ENCODE assay signal across 8 mouse cellular contexts in genomic region chr17:48425823-48426612, GRCm38 (mm10). TPM values are rescaled to one million over a fixed set of nuclear protein-coding genes. Genes with fewer than 3 reads are reported as not detected.
DNase-seq lines count a peak whose midpoint lies in the region; ATAC-seq and TF ChIP-seq lines count a peak whose summit lies in the region.
"Had no signal": no experiment of that assay in that cellular context is flagged by ENCODE, and none has a peak within 500 bp of the region (broad histone marks: within the 10 kb centered on the region; RNA-seq: fewer than 3 reads in every experiment).

No protein-coding gene starts in this region.

- TF ChIP-seq CTCF in MEL (IDR thresholded peaks at IDR 0.05 in 2 of 3, conservative IDR thresholded peaks at IDR 0.05 in 1 of 3; ENCODE audit: control insufficient read depth in 1 of 3, insufficient read depth in 1 of 3, low read depth in 2 of 3, low read length in 3 of 3, poor library complexity in 1 of 3, severe bottlenecking in 1 of 3), result no peak

- no peak for TF ChIP-seq POLR2A in MEL (IDR thresholded peaks at IDR 0.05; ENCODE audit: control insufficient read depth in 1 of 2, insufficient read depth in 1 of 2, low read depth in 1 of 2, low read length in 2 of 2, poor library complexity in 1 of 2)

- DNase-seq in MEL (ENCODE audit: low read depth, low spot score), result peak; percentile 92
- DNase-seq in forebrain, embryonic 14.5 days (ENCODE audit: low spot score), result peak; percentile 24
- DNase-seq in liver, embryonic 11.5 days (ENCODE audit: low spot score), result no peak
- peak; percentile 28 to 44 for DNase-seq in spleen, postnatal 14 days (ENCODE audit: low spot score in 2 of 2)
- DNase-seq in frontal cortex, adult 2 months (ENCODE audit: extremely low spot score in 1 of 2, low spot score in 1 of 2), result no peak
- no peak for DNase-seq in gastrocnemius, postnatal 10 days

- peak; percentile 87 to 90 for TF ChIP-seq EP300 in MEL (IDR thresholded peaks at IDR 0.05; ENCODE audit: low read depth in 1 of 2, low read length in 2 of 2)

- H3K27ac ChIP-seq in MEL (ENCODE audit: control insufficient read depth, low read depth, low read length), result peak overlapping the region; percentile 67
- no peak overlapping the region for H3K27ac ChIP-seq in forebrain, embryonic 14.5 days (ENCODE audit: low read depth, low read length)
- H3K27ac ChIP-seq in liver, embryonic 11.5 days (ENCODE audit: low read depth, low read length), result no peak overlapping the region
- H3K27ac ChIP-seq in kidney, embryonic 16.5 days (ENCODE audit: low read length), result no peak overlapping the region

- no peaks in the 10 kb centered on the region for H3K9me3 ChIP-seq in MEL (replicated peaks; ENCODE audit: insufficient read depth, low read length)
- no peaks in the 10 kb centered on the region for H3K9me3 ChIP-seq in forebrain, embryonic 14.5 days (replicated peaks; ENCODE audit: control insufficient read depth, low read length)
- H3K9me3 ChIP-seq in liver, embryonic 11.5 days (ENCODE audit: control insufficient read depth, low read length), result no peaks in the 10 kb centered on the region
- H3K9me3 ChIP-seq in kidney, embryonic 16.5 days (ENCODE audit: low read length), result no peaks in the 10 kb centered on the region

- H3K4me3 ChIP-seq in MEL (ENCODE audit: control insufficient read depth in 1 of 2, insufficient read depth in 1 of 2, low read depth in 2 of 2, low read length in 2 of 2), result peak overlapping the region in 1 of 2 experiments; percentile 32; a peak in 1 of 4 replicates
- no peak overlapping the region for H3K4me3 ChIP-seq in forebrain, embryonic 14.5 days (ENCODE audit: low read depth, low read length)
- H3K4me3 ChIP-seq in liver, embryonic 11.5 days (ENCODE audit: low read depth, low read length), result no peak overlapping the region
- no peak overlapping the region for H3K4me3 ChIP-seq in kidney, embryonic 16.5 days (ENCODE audit: low read length)

- H3K27me3 ChIP-seq in MEL (ENCODE audit: control insufficient read depth in 1 of 2, insufficient read depth in 2 of 2, low read length in 2 of 2), result no peaks in the 10 kb centered on the region
- no peaks in the 10 kb centered on the region for H3K27me3 ChIP-seq in forebrain, embryonic 14.5 days (replicated peaks; ENCODE audit: control insufficient read depth, insufficient read depth, low read length)
- no peaks in the 10 kb centered on the region for H3K27me3 ChIP-seq in liver, embryonic 11.5 days (replicated peaks; ENCODE audit: control insufficient read depth, insufficient read depth, low read length)
- H3K27me3 ChIP-seq in kidney, embryonic 16.5 days (ENCODE audit: insufficient read depth, low read length), result no peaks in the 10 kb centered on the region

- no peak for ATAC-seq in forebrain, embryonic 14.5 days
- peak; percentile 68 for ATAC-seq in liver, embryonic 11.5 days (replicated peaks; ENCODE audit: low FRiP score)
- ATAC-seq in kidney, embryonic 16.5 days (ENCODE audit: low FRiP score, low TSS enrichment), result no peak
- ATAC-seq: hindbrain, postnatal 0 days had no signal

- peaks cover 0 to 4% of the 10 kb centered on the region in 2 experiments; a peak in 2 of 4 replicates for H3K36me3 ChIP-seq in MEL (ENCODE audit: control insufficient read depth in 1 of 2, insufficient read depth in 2 of 2, low read length in 2 of 2)
- no peaks in the 10 kb centered on the region for H3K36me3 ChIP-seq in forebrain, embryonic 14.5 days (ENCODE audit: control insufficient read depth, insufficient read depth, low read length)
- no peaks in the 10 kb centered on the region for H3K36me3 ChIP-seq in liver, embryonic 11.5 days (ENCODE audit: control insufficient read depth, insufficient read depth, low read length)
- H3K36me3 ChIP-seq in kidney, embryonic 16.5 days (ENCODE audit: insufficient read depth, low read length), result no peaks in the 10 kb centered on the region

- H3K9ac ChIP-seq in MEL (ENCODE audit: control insufficient read depth, low read depth, low read length, poor library complexity, severe bottlenecking), result no peak overlapping the region
- no peak overlapping the region for H3K9ac ChIP-seq in forebrain, embryonic 14.5 days (ENCODE audit: low read length)
- H3K9ac ChIP-seq in liver, embryonic 11.5 days (ENCODE audit: low read depth, low read length), result no peak overlapping the region
- no peak overlapping the region for H3K9ac ChIP-seq in kidney, embryonic 16.5 days (replicated peaks; ENCODE audit: low read length)

- H3K4me2 ChIP-seq in forebrain, embryonic 14.5 days (ENCODE audit: low read length), result no peak overlapping the region
- peak overlapping the region; percentile 48 for H3K4me2 ChIP-seq in liver, embryonic 11.5 days
- no peak overlapping the region for H3K4me2 ChIP-seq in kidney, embryonic 16.5 days (replicated peaks; ENCODE audit: low read depth, low read length)

- H3K79me2 ChIP-seq in MEL (ENCODE audit: control insufficient read depth, insufficient read depth, low read length, poor library complexity), result no peaks in the 10 kb centered on the region

- TF ChIP-seq RAD21 in MEL (IDR thresholded peaks at IDR 0.05; ENCODE audit: low read depth, low read length), result no peak

- H3K4me1 ChIP-seq in MEL (ENCODE audit: control insufficient read depth in 1 of 2, insufficient read depth in 2 of 2, low read length in 2 of 2), result peaks cover 7 to 15% of the 10 kb centered on the region in 2 experiments
- H3K4me1 ChIP-seq in forebrain, embryonic 14.5 days (ENCODE audit: control insufficient read depth, insufficient read depth, low read length), result peaks cover 6% of the 10 kb centered on the region; the same call in 1 of the 2 replicates
- H3K4me1 ChIP-seq in liver, embryonic 11.5 days (replicated peaks; ENCODE audit: control insufficient read depth, insufficient read depth, low read length), result peaks cover 26% of the 10 kb centered on the region
- peaks cover 44% of the 10 kb centered on the region for H3K4me1 ChIP-seq in kidney, embryonic 16.5 days (ENCODE audit: insufficient read depth, low read length)

- 27% methylated on average over 9 of the region's 9 CpGs for WGBS in forebrain, embryonic 14.5 days
- WGBS in liver, embryonic 11.5 days, result 32% methylated on average over 9 of the region's 9 CpGs
- WGBS in kidney, embryonic 16.5 days, result 37% methylated on average over 9 of the region's 9 CpGs

TF ChIP-seq in MEL, 35 proteins besides CTCF, POLR2A, EP300 and RAD21 (continues in another document):
- TF ChIP-seq RCOR1 (IDR thresholded peaks at IDR 0.05; ENCODE audit: low read depth, low read length), result peak; percentile 97

RNA-seq across cellular contexts. Expression of gene Apobec2, which starts 6.7 kb away (rescaled TPM):
- 0.19 and 0.23 TPM in 2 replicates for total RNA-seq in MEL (2012; rRNA removed)
- under 1 TPM in 1 of 2 experiments, not detected in 1; 0.42 TPM for polyA plus RNA-seq in MEL (2012; ENCODE audit: insufficient read depth in 1 of 2, insufficient read length in 2 of 2, low read depth in 1 of 2, low replicate concordance in 2 of 2, missing spikeins in 1 of 2)
- polyA plus RNA-seq in forebrain, embryonic 14.5 days (2014; fragmentation: Nextera tagmentation; extraction: Ambion mirVana), result 0.24 and 0.46 TPM in 2 replicates
- 2.5 and 3.0 TPM in 2 replicates for polyA plus RNA-seq in liver, embryonic 11.5 days (2014; fragmentation: Nextera tagmentation; extraction: Ambion mirVana)
- 2.6 and 2.7 TPM in 2 replicates for polyA plus RNA-seq in kidney, embryonic 16.5 days (2015; fragmentation: Nextera tagmentation; extraction: Ambion mirVana)
- polyA plus RNA-seq in frontal cortex, adult 2 months (2012; rRNA removed), result 0.08 and 0.21 TPM in 2 replicates
- total RNA-seq in gastrocnemius, postnatal 10 days (2021), result 100 to 1,000 TPM; 515 to 520 TPM

RNA-seq across cellular contexts. Expression of gene Oard1, which starts 16.2 kb away (rescaled TPM):
- 21.2 and 21.5 TPM in 2 replicates for total RNA-seq in MEL (2012; rRNA removed)
- polyA plus RNA-seq in MEL (2012; ENCODE audit: insufficient read depth in 1 of 2, insufficient read length in 2 of 2, low read depth in 1 of 2, low replicate concordance in 2 of 2, missing spikeins in 1 of 2), result 10 to 100 TPM in 1 of 2 experiments, not detected in 1; 24.4 TPM
- 59.2 and 73.6 TPM in 2 replicates for polyA plus RNA-seq in forebrain, embryonic 14.5 days (2014; fragmentation: Nextera tagmentation; extraction: Ambion mirVana)
- polyA plus RNA-seq in liver, embryonic 11.5 days (2014; fragmentation: Nextera tagmentation; extraction: Ambion mirVana), result 76.8 and 80.2 TPM in 2 replicates
- 70.2 and 77.9 TPM in 2 replicates for polyA plus RNA-seq in kidney, embryonic 16.5 days (2015; fragmentation: Nextera tagmentation; extraction: Ambion mirVana)
- polyA plus RNA-seq in frontal cortex, adult 2 months (2012; rRNA removed), result 17.5 and 20.7 TPM in 2 replicates
- total RNA-seq in gastrocnemius, postnatal 10 days (2021), result 10 to 100 TPM in 1 of 2 experiments, 1 to 10 TPM in 1; 9.8 to 11.4 TPM

RNA-seq across cellular contexts. Expression of gene Nfya, which starts 16.3 kb away (rescaled TPM):
- 48.1 and 56.9 TPM in 2 replicates for total RNA-seq in MEL (2012; rRNA removed)
- polyA plus RNA-seq in MEL (2012; ENCODE audit: insufficient read depth in 1 of 2, insufficient read length in 2 of 2, low read depth in 1 of 2, low replicate concordance in 2 of 2, missing spikeins in 1 of 2), result 10 to 100 TPM in 1 of 2 experiments, not detected in 1; 97.8 TPM
- 20.7 and 23.2 TPM in 2 replicates for polyA plus RNA-seq in forebrain, embryonic 14.5 days (2014; fragmentation: Nextera tagmentation; extraction: Ambion mirVana)
- polyA plus RNA-seq in liver, embryonic 11.5 days (2014; fragmentation: Nextera tagmentation; extraction: Ambion mirVana), result 18.7 and 20.4 TPM in 2 replicates
- 16.6 and 18.9 TPM in 2 replicates for polyA plus RNA-seq in kidney, embryonic 16.5 days (2015; fragmentation: Nextera tagmentation; extraction: Ambion mirVana)
- 31.2 and 35.5 TPM in 2 replicates for polyA plus RNA-seq in frontal cortex, adult 2 months (2012; rRNA removed)
- 10 to 100 TPM; 11.3 to 19.2 TPM for total RNA-seq in gastrocnemius, postnatal 10 days (2021)

RNA-seq across cellular contexts. Expression of gene Tspo2, which starts 25.3 kb away (rescaled TPM):
- 3.7 and 4.9 TPM in 2 replicates for total RNA-seq in MEL (2012; rRNA removed)
- polyA plus RNA-seq in MEL (2012; ENCODE audit: insufficient read depth in 1 of 2, insufficient read length in 2 of 2, low read depth in 1 of 2, low replicate concordance in 2 of 2, missing spikeins in 1 of 2), result 10 to 100 TPM in 1 of 2 experiments, not detected in 1; 14.6 TPM
- polyA plus RNA-seq in forebrain, embryonic 14.5 days (2014; fragmentation: Nextera tagmentation; extraction: Ambion mirVana), result 1.6 and 2.6 TPM in 2 replicates
- 68.1 and 68.7 TPM in 2 replicates for polyA plus RNA-seq in liver, embryonic 11.5 days (2014; fragmentation: Nextera tagmentation; extraction: Ambion mirVana)
- polyA plus RNA-seq in kidney, embryonic 16.5 days (2015; fragmentation: Nextera tagmentation; extraction: Ambion mirVana), result 1.7 and 2.0 TPM in 2 replicates
- 0.06 TPM in 1 of 2 replicates, not detected in the other for polyA plus RNA-seq in frontal cortex, adult 2 months (2012; rRNA removed)
- total RNA-seq in gastrocnemius, postnatal 10 days (2021), result under 1 TPM in 1 of 2 experiments, not detected in 1; 0.93 TPM

RNA-seq across cellular contexts. Expression of gene Unc5cl, which starts 28.7 kb away (rescaled TPM):
- 3.8 and 4.7 TPM in 2 replicates for total RNA-seq in MEL (2012; rRNA removed)
- 1 to 10 TPM in 1 of 2 experiments, not detected in 1; 7.7 TPM for polyA plus RNA-seq in MEL (2012; ENCODE audit: insufficient read depth in 1 of 2, insufficient read length in 2 of 2, low read depth in 1 of 2, low replicate concordance in 2 of 2, missing spikeins in 1 of 2)
- polyA plus RNA-seq in forebrain, embryonic 14.5 days (2014; fragmentation: Nextera tagmentation; extraction: Ambion mirVana), result 0.17 and 0.50 TPM in 2 replicates
- 1.0 and 2.0 TPM in 2 replicates for polyA plus RNA-seq in liver, embryonic 11.5 days (2014; fragmentation: Nextera tagmentation; extraction: Ambion mirVana)
- polyA plus RNA-seq in kidney, embryonic 16.5 days (2015; fragmentation: Nextera tagmentation; extraction: Ambion mirVana), result 8.3 and 8.8 TPM in 2 replicates
- polyA plus RNA-seq in frontal cortex, adult 2 months (2012; rRNA removed), result 0.08 TPM in 1 of 2 replicates, not detected in the other
- total RNA-seq in gastrocnemius, postnatal 10 days (2021), result not detected

Comparison
In these comparisons a context has a peak if more than half of its experiments do, and no peak if none do; other contexts are left out.
1. DNase-seq: peak in MEL (single experiment), forebrain, embryonic 14.5 days (single experiment) and spleen, postnatal 14 days (2 of 2); none in liver, embryonic 11.5 days (single experiment), frontal cortex, adult 2 months (0 of 2) and gastrocnemius, postnatal 10 days (single experiment).